Mouse (Mus musculus): ENCODE measurements around the gene Fat4. TPM values are rescaled to one million over a fixed set of nuclear protein-coding genes. Genes with fewer than 3 reads are reported as not detected.

Fat4 gene
- polyA plus RNA-seq, 1 experiment = 0.13 TPM

DNA sequence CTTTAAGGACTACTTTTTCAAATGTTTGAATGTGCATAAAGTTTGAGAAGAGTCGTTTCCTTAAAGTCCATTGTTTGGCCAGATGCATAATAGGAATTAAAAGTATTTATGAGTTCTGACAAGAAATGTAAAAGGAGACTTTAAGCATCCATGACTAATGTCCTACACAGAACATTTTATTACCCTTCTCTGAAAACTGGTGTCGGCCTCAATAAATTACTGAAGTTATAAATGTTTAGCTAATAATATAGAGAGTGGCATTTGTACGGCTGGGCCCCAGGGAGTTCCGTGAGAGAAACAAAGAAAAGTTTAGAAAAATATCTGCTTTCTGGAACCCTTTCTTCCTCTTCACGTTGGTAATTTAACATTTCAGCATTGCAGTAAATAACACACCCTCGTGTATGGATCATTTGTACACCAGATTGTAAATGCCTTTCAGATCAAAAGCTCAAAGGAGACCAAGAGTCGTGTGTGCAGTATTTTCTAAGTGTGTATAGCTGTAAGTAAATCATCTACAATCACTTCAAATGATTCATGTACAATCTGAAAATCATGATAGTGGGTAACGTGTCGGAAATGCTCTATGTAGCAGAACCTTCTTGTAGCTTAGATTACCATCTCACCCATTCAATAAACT is 69.4 kb downstream of the Fat4 start:
- H3K27ac ChIP-seq (ENCODE audit: insufficient read depth, low read length) = no peak overlapping the region
- no peak for TF ChIP-seq EP300 (IDR thresholded peaks at IDR 0.05; ENCODE audit: insufficient read depth, low read depth, low read length)
- no peak for TF ChIP-seq POLR2A (IDR thresholded peaks at IDR 0.05; ENCODE audit: insufficient read depth, low read length)
- TF ChIP-seq CTCF (IDR thresholded peaks at IDR 0.05; ENCODE audit: low read depth, low read length) = no peak
- H3K36me3 ChIP-seq (ENCODE audit: control insufficient read depth, insufficient read depth, low read length, poor library complexity, severe bottlenecking) = no peaks in the 10 kb centered on the region
- no peaks in the 10 kb centered on the region for H3K9me3 ChIP-seq (replicated peaks; ENCODE audit: control insufficient read depth, insufficient read depth, low read length, poor library complexity, severe bottlenecking)
- H3K27me3 ChIP-seq (ENCODE audit: control insufficient read depth, insufficient read depth, low read length, poor library complexity, severe bottlenecking) = no peaks in the 10 kb centered on the region
- H3K9ac ChIP-seq (ENCODE audit: low read depth, poor library complexity, severe bottlenecking) = no peak overlapping the region
- no peaks in the 10 kb centered on the region for H3K4me1 ChIP-seq (ENCODE audit: control insufficient read depth, insufficient read depth, low read length)
- no peak overlapping the region for H3K4me3 ChIP-seq (ENCODE audit: low read depth, low read length)

GRCm38 (mm10) chr3:38957186-38957585 is 70.4 kb downstream of the Fat4 start:
- H3K9ac ChIP-seq (ENCODE audit: low read depth, poor library complexity, severe bottlenecking) = no peak overlapping the region

GRCm38 (mm10) chr3:38962328-38962727 is 75.6 kb downstream of the Fat4 start:
- Histone ChIP-seq H3K36me3 (ENCODE audit: control insufficient read depth, insufficient read depth, low read length, poor library complexity, severe bottlenecking) (no peaks in the 10 kb centered on the region), H3K27me3 (ENCODE audit: control insufficient read depth, insufficient read depth, low read length, poor library complexity, severe bottlenecking) (no peaks in the 10 kb centered on the region), H3K27ac (ENCODE audit: insufficient read depth, low read length) (no peak overlapping the region), H3K9me3 (replicated peaks; ENCODE audit: control insufficient read depth, insufficient read depth, low read length, poor library complexity, severe bottlenecking) (no peaks in the 10 kb centered on the region), H3K9ac (ENCODE audit: low read depth, poor library complexity, severe bottlenecking) (no peak overlapping the region), H3K4me3 (ENCODE audit: low read depth, low read length) (no peak overlapping the region), H3K4me1 (ENCODE audit: control insufficient read depth, insufficient read depth, low read length) (no peaks in the 10 kb centered on the region)
- TF ChIP-seq POLR2A (IDR thresholded peaks at IDR 0.05; ENCODE audit: insufficient read depth, low read length) (no peak), CTCF (IDR thresholded peaks at IDR 0.05; ENCODE audit: low read depth, low read length) (no peak), EP300 (IDR thresholded peaks at IDR 0.05; ENCODE audit: insufficient read depth, low read depth, low read length) (no peak)

More at GRCm38 (mm10) chr3:38957186-38957585, 70.4 kb downstream of the Fat4 start:
- no peaks in the 10 kb centered on the region for H3K36me3 ChIP-seq (ENCODE audit: control insufficient read depth, insufficient read depth, low read length, poor library complexity, severe bottlenecking)
- no peak for TF ChIP-seq CTCF (IDR thresholded peaks at IDR 0.05; ENCODE audit: low read depth, low read length)
- TF ChIP-seq POLR2A (IDR thresholded peaks at IDR 0.05; ENCODE audit: insufficient read depth, low read length) = no peak
- no peak for TF ChIP-seq EP300 (IDR thresholded peaks at IDR 0.05; ENCODE audit: insufficient read depth, low read depth, low read length)
- no peaks in the 10 kb centered on the region for H3K9me3 ChIP-seq (replicated peaks; ENCODE audit: control insufficient read depth, insufficient read depth, low read length, poor library complexity, severe bottlenecking)
- H3K27ac ChIP-seq (ENCODE audit: insufficient read depth, low read length) = no peak overlapping the region
- no peaks in the 10 kb centered on the region for H3K27me3 ChIP-seq (ENCODE audit: control insufficient read depth, insufficient read depth, low read length, poor library complexity, severe bottlenecking)
- no peak overlapping the region for H3K4me3 ChIP-seq (ENCODE audit: low read depth, low read length)
- H3K4me1 ChIP-seq (ENCODE audit: control insufficient read depth, insufficient read depth, low read length) = no peaks in the 10 kb centered on the region

- TF ChIP-seq POLR2A (IDR thresholded peaks at IDR 0.05; ENCODE audit: insufficient read depth, low read length) = no peak
- no peak for TF ChIP-seq EP300 (IDR thresholded peaks at IDR 0.05; ENCODE audit: insufficient read depth, low read depth, low read length)
- no peak for TF ChIP-seq CTCF (IDR thresholded peaks at IDR 0.05; ENCODE audit: low read depth, low read length)
- no peaks in the 10 kb centered on the region for H3K9me3 ChIP-seq (replicated peaks; ENCODE audit: control insufficient read depth, insufficient read depth, low read length, poor library complexity, severe bottlenecking)
- no peak overlapping the region for H3K27ac ChIP-seq (ENCODE audit: insufficient read depth, low read length)
- no peaks in the 10 kb centered on the region for H3K4me1 ChIP-seq (ENCODE audit: control insufficient read depth, insufficient read depth, low read length)
- H3K9ac ChIP-seq (ENCODE audit: low read depth, poor library complexity, severe bottlenecking) = no peak overlapping the region
- H3K36me3 ChIP-seq (ENCODE audit: control insufficient read depth, insufficient read depth, low read length, poor library complexity, severe bottlenecking) = no peaks in the 10 kb centered on the region
- no peaks in the 10 kb centered on the region for H3K27me3 ChIP-seq (ENCODE audit: control insufficient read depth, insufficient read depth, low read length, poor library complexity, severe bottlenecking)
- no peak overlapping the region for H3K4me3 ChIP-seq (ENCODE audit: low read depth, low read length)
Observed at GRCm38 (mm10) chr3:38967480-38967879, 80.7 kb downstream of the Fat4 start.

GRCm38 (mm10) chr3:38986379-38986778 is 99.6 kb downstream of the Fat4 start:
- Histone ChIP-seq H3K36me3 (ENCODE audit: control insufficient read depth, insufficient read depth, low read length, poor library complexity, severe bottlenecking) (no peaks in the 10 kb centered on the region), H3K4me3 (ENCODE audit: low read depth, low read length) (no peak overlapping the region), H3K4me1 (ENCODE audit: control insufficient read depth, insufficient read depth, low read length) (no peaks in the 10 kb centered on the region), H3K27ac (ENCODE audit: insufficient read depth, low read length) (no peak overlapping the region), H3K27me3 (ENCODE audit: control insufficient read depth, insufficient read depth, low read length, poor library complexity, severe bottlenecking) (no peaks in the 10 kb centered on the region), H3K9me3 (replicated peaks; ENCODE audit: control insufficient read depth, insufficient read depth, low read length, poor library complexity, severe bottlenecking) (no peaks in the 10 kb centered on the region), H3K9ac (ENCODE audit: low read depth, poor library complexity, severe bottlenecking) (no peak overlapping the region)
- TF ChIP-seq CTCF (IDR thresholded peaks at IDR 0.05; ENCODE audit: low read depth, low read length) (no peak), POLR2A (IDR thresholded peaks at IDR 0.05; ENCODE audit: insufficient read depth, low read length) (no peak), EP300 (IDR thresholded peaks at IDR 0.05; ENCODE audit: insufficient read depth, low read depth, low read length) (no peak)

DNA sequence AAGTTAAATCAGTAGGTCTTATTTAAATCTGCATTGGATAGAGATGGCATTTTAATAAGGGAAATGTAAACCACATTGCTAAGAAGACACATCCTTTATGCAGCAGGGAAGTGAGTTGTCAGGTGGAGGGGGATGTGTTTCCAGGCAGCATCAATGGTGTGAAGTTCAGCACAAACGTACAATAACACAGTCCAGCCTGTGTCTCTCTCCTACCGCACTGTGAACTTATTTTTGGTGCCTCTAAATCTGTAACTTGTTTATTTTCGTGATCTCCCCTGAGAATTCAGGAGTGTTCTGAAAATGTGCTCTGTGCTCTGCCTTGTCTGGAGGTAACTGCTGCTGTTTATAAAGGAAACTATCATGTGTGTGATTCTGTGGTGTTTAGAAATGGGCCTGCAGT is 102.4 kb downstream of the Fat4 start:
- TF ChIP-seq EP300 (IDR thresholded peaks at IDR 0.05; ENCODE audit: insufficient read depth, low read depth, low read length) = no peak
- TF ChIP-seq CTCF (IDR thresholded peaks at IDR 0.05; ENCODE audit: low read depth, low read length) = no peak
- no peak for TF ChIP-seq POLR2A (IDR thresholded peaks at IDR 0.05; ENCODE audit: insufficient read depth, low read length)
- Histone ChIP-seq H3K27ac (ENCODE audit: insufficient read depth, low read length) (no peak overlapping the region), H3K9ac (ENCODE audit: low read depth, poor library complexity, severe bottlenecking) (no peak overlapping the region), H3K27me3 (ENCODE audit: control insufficient read depth, insufficient read depth, low read length, poor library complexity, severe bottlenecking) (no peaks in the 10 kb centered on the region), H3K9me3 (replicated peaks; ENCODE audit: control insufficient read depth, insufficient read depth, low read length, poor library complexity, severe bottlenecking) (no peaks in the 10 kb centered on the region), H3K4me3 (ENCODE audit: low read depth, low read length) (no peak overlapping the region), H3K36me3 (ENCODE audit: control insufficient read depth, insufficient read depth, low read length, poor library complexity, severe bottlenecking) (no peaks in the 10 kb centered on the region), H3K4me1 (ENCODE audit: control insufficient read depth, insufficient read depth, low read length) (no peaks in the 10 kb centered on the region)
